In genomic region chr17:26861383-26861782, GRCm38 (mm10) we compare ENCODE assay signal across 14 mouse cellular contexts. TPM values are rescaled to one million over a fixed set of nuclear protein-coding genes. Genes with fewer than 3 reads are reported as not detected.
DNase-seq lines count a peak whose midpoint lies in the region; TF ChIP-seq lines count a peak whose summit lies in the region.
"Had no signal": no experiment of that assay in that cellular context is flagged by ENCODE, and none has a peak within 500 bp of the region (broad histone marks: within the 10 kb centered on the region; RNA-seq: fewer than 3 reads in every experiment).

No protein-coding gene starts in this region.

- no peaks in the 10 kb centered on the region for H3K79me2 ChIP-seq in myocyte (ENCODE audit: control insufficient read depth, insufficient read depth)

- no peak for TF ChIP-seq POLR2A in myocyte (IDR thresholded peaks at IDR 0.05; ENCODE audit: insufficient read length, low read depth)
- TF ChIP-seq POLR2A in thymus, adult 2 months (IDR thresholded peaks at IDR 0.05; ENCODE audit: control insufficient read depth, extremely low read depth, insufficient read depth, low read length, poor library complexity) = no peak

- WGBS in thymus, adult 2 months = 18% methylated on average over 6 of the region's 6 CpGs

- H3ac ChIP-seq in myocyte (ENCODE audit: control insufficient read depth, insufficient read length) = no peak overlapping the region

- H3K27ac ChIP-seq in thymus, adult 2 months (ENCODE audit: control insufficient read depth, insufficient read depth, low read length) = no peak overlapping the region
- H3K27ac ChIP-seq: liver, embryonic 14.5 days had no signal

- H3K4me2 ChIP-seq in myocyte (ENCODE audit: low read depth) = peak overlapping the region; percentile 54

- no peaks in the 10 kb centered on the region for H3K4me1 ChIP-seq in thymus, adult 2 months (replicated peaks; ENCODE audit: control insufficient read depth, insufficient read depth, low read length)

- TF ChIP-seq CTCF in thymus, adult 2 months (IDR thresholded peaks at IDR 0.05; ENCODE audit: borderline replicate concordance, control insufficient read depth, extremely low read depth, insufficient read depth, low read length, poor library complexity) = no peak

- DNase-seq in kidney, postnatal 10 days = peak; percentile 49
- DNase-seq in kidney, adult 9 months = no peak
- peak; percentile 55 for DNase-seq in adrenal gland, postnatal 25 days
- peak; percentile 87 to 88 for DNase-seq in heart, postnatal 10 days
- no peak for DNase-seq in ovary, postnatal 10 days (ENCODE audit: low spot score)
- no peak for DNase-seq in thymus, postnatal 25 days
- DNase-seq in thymus, adult 2 months = no peak
- DNase-seq: cerebellum, adult 9-10 months; right cerebral cortex, postnatal 25 days; thymus, postnatal 36 days had no signal

- H3K4me3 ChIP-seq in myocyte = no peak overlapping the region
- H3K4me3 ChIP-seq in thymus, adult 2 months (ENCODE audit: control insufficient read depth, insufficient read depth, low read length) = no peak overlapping the region

- no peaks in the 10 kb centered on the region for H3K36me3 ChIP-seq in myocyte (ENCODE audit: control insufficient read depth, insufficient read depth)
- H3K36me3 ChIP-seq in thymus, adult 2 months (ENCODE audit: control insufficient read depth, insufficient read depth, low read length) = no peaks in the 10 kb centered on the region

- H3K27me3 ChIP-seq in myocyte (ENCODE audit: control insufficient read depth, insufficient read depth, insufficient read length) = peaks cover 13% of the 10 kb centered on the region
- peaks cover 3% of the 10 kb centered on the region for H3K27me3 ChIP-seq in thymus, adult 2 months (ENCODE audit: control insufficient read depth, insufficient read depth, low read length)

- intact Hi-C loops in heart, postnatal 10 days (cut with DNase I) = no loop called here

TF ChIP-seq in myocyte, 11 proteins besides CTCF, POLR2A, EP300 and RAD21:
- TF ChIP-seq POLR2AphosphoS2 (IDR thresholded peaks at IDR 0.05; ENCODE audit: insufficient read length, low read depth) (no peak), TCF12 (IDR thresholded peaks at IDR 0.05; ENCODE audit: insufficient read depth, poor library complexity, severe bottlenecking) (no peak), REST (IDR thresholded peaks at IDR 0.05; ENCODE audit: insufficient read depth, insufficient read length) (no peak), MAX (IDR thresholded peaks at IDR 0.05; ENCODE audit: low read depth) (no peak), USF1 (IDR thresholded peaks at IDR 0.05; ENCODE audit: low read depth) (no peak), MYOG (IDR thresholded peaks at IDR 0.05; ENCODE audit: control insufficient read depth in 1 of 3, insufficient read depth in 1 of 3, insufficient read length in 2 of 3, low read depth in 2 of 3) (no peak)

RNA-seq across cellular contexts. Expression of gene Nkx2-5, which starts 16.6 kb away (rescaled TPM):
- total RNA-seq in adrenal gland, postnatal 25 days (2021) = not detected in 2 replicates
- total RNA-seq in heart, postnatal 10 days (2021) = 10 to 100 TPM; 77.5 to 93.1 TPM
- 1.4 TPM for polyA plus RNA-seq in myocyte (2012; fragmentation: generic; extraction: Trizol)
- polyA plus RNA-seq in thymus, adult 2 months (2012; rRNA removed) = 0.51 and 11.4 TPM in 2 replicates
- total RNA-seq: hematopoietic stem cell, adult 5-6 weeks; layer of hippocampus, postnatal 25 days had no signal
- polyA plus RNA-seq: liver, embryonic 14.5 days had no signal

RNA-seq across cellular contexts. Expression of gene Kifc5b, which starts 55.5 kb away (rescaled TPM):
- total RNA-seq in adrenal gland, postnatal 25 days (2021) = 3.5 and 4.0 TPM in 2 replicates
- 1 to 10 TPM; 3.9 to 4.1 TPM for total RNA-seq in heart, postnatal 10 days (2021)
- 15.4 TPM for polyA plus RNA-seq in myocyte (2012; fragmentation: generic; extraction: Trizol)
- 26.0 and 30.1 TPM in 2 replicates for polyA plus RNA-seq in thymus, adult 2 months (2012; rRNA removed)

Comparison
In these comparisons a context has a peak if more than half of its experiments do, and no peak if none do; other contexts are left out.
1. DNase-seq: peak in kidney, postnatal 10 days (single experiment), adrenal gland, postnatal 25 days (single experiment) and heart, postnatal 10 days (2 of 2); none in kidney, adult 9 months (single experiment), ovary, postnatal 10 days (single experiment), thymus, postnatal 25 days (single experiment) and thymus, adult 2 months (single experiment).
2. RNA of gene Nkx2-5, which starts 16.6 kb away (total RNA-seq): 77.5 to 93.1 TPM in heart, postnatal 10 days; not detected in adrenal gland, postnatal 25 days; every median in the first group is over 10 times any median in the second.